Mouse (Mus musculus): ENCODE measurements around the gene Gm20388. TPM values are rescaled to one million over a fixed set of nuclear protein-coding genes. Genes with fewer than 3 reads are reported as not detected.
A peak's percentile ranks its signal among the peaks of the same experiment; 100 is the strongest.
"Not testable (repeated sequence)": the region's sequence is repeated elsewhere in the genome, so short reads cannot be mapped to it uniquely, and the experiment has no call there.

The Gm20388 gene
- polyA plus RNA-seq, 2 experiments = 8.5 TPM; not detected in 1

DNA sequence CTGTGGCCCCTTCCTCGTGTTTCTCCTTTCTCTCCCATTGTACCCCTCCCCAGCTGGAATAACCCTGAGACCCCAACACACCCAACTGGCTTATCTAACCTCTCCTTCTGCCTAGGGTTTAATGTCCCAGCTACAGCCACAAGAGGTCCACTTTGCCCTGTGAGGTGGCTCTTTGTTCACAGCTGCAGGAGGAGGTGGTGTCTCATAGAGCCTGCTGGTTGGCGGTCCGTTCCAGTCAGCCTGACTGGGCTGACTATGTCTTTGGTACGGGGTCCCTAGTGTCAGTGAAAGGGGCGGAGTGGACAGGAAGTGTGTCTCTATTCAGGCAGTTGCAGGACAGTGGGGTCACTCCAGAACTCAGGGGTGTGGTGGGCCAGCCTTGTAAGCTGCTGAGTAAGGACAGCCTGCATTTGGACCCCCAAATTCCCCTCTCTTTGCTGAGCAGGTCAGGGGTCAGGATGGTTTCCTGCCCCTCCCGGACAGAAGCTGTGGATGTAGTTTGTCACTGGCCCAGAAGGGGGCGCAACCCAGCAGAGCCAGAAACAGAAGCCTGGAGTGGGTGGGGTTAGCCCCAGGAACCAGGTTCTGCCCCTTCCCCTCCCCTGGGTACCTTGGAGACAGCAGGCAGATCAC is 453.6 kb downstream of the Gm20388 start:
- no peaks in the 10 kb centered on the region for H3K27me3 ChIP-seq (ENCODE audit: control insufficient read depth, insufficient read depth, low read length)
- H3K4me3 ChIP-seq (ENCODE audit: insufficient read depth in 1 of 2, low read depth in 2 of 2, low read length in 2 of 2) = no peak overlapping the region
- ATAC-seq (ENCODE audit: insufficient read depth) = no peak
- 11% methylated on average over 7 of the region's 7 CpGs for WGBS (ENCODE audit: insufficient replicate concordance)
- TF ChIP-seq EP300 (IDR thresholded peaks at IDR 0.05; ENCODE audit: low read depth) (no peak), CTCF (IDR thresholded peaks at IDR 0.05; ENCODE audit: low read depth) (peak; percentile 88)
- peak overlapping the region; percentile 38 for H3K27ac ChIP-seq
- no peak for DNase-seq (ENCODE audit: low read depth in 3 of 3, low spot score in 3 of 3)
- no peak overlapping the region for H3K9ac ChIP-seq (replicated peaks)
- H3K36me3 ChIP-seq (replicated peaks; ENCODE audit: control insufficient read depth, insufficient read depth, low read depth) = no peaks in the 10 kb centered on the region
- no peaks in the 10 kb centered on the region for H3K9me3 ChIP-seq (ENCODE audit: control insufficient read depth, low read length)
- peaks cover 23 to 26% of the 10 kb centered on the region in 2 experiments for H3K4me1 ChIP-seq (replicated peaks; ENCODE audit: control insufficient read depth in 2 of 2, insufficient read depth in 2 of 2, low read length in 1 of 2)
- no peak overlapping the region for H3K4me2 ChIP-seq (ENCODE audit: low read depth)

DNA sequence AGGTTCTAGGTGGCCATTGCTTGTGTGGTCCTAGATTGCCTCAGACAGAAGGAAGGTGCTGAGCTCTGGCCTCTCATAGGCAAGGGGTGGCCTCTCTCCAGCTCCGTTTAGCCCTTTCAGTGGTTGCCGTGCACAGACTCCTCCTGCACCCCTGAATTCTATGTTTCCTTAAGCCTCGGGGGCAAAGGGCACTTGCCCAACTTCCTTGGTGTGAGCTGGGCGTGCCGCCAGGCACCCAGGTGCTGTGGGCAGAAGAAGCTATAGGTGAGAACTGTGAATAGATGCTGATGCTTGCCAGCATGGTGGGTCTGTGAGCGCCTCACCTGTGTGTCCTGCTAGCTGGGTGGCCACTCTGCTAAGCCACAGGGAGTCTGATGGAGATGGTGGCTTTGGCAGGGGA is 456.2 kb downstream of the Gm20388 start:
- no peak overlapping the region for H3K9ac ChIP-seq (replicated peaks)
- WGBS (ENCODE audit: insufficient replicate concordance) = 76% methylated on average over 6 of the region's 6 CpGs

DNA sequence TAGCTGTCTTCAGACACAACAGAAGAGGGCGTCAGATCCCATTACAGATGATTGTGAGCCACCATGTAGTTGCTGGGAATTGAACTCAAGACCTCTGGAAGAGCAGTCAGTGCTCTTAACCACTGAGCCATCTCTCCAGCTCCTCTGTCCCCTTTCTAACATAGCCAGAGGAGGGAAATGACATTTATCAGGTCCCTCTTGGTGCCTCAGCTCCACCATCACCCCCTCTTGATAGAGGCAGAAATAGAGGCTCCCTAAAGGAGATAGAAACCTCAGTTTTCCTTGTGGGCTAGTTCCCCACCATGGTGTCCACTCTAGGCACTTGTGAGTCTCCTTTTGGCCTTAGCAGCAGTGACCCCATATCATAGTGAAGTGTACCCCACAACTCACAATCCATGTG is 457.6 kb downstream of the Gm20388 start:
- 54% methylated on average over 1 of the region's 1 CpGs for WGBS (ENCODE audit: insufficient replicate concordance)
- not testable (repeated sequence) for H3K27me3 ChIP-seq (ENCODE audit: control insufficient read depth, insufficient read depth, low read length); DNase-seq (ENCODE audit: low read depth in 3 of 3, low spot score in 3 of 3); ATAC-seq (ENCODE audit: insufficient read depth); H3K9me3 ChIP-seq (ENCODE audit: control insufficient read depth, low read length); H3K36me3 ChIP-seq (replicated peaks; ENCODE audit: control insufficient read depth, insufficient read depth, low read depth); H3K4me3 ChIP-seq (ENCODE audit: insufficient read depth in 1 of 2, low read depth in 2 of 2, low read length in 2 of 2)
- H3K4me2 ChIP-seq (ENCODE audit: low read depth) = peak overlapping the region; percentile 94
- peak overlapping the region; percentile 97 for H3K27ac ChIP-seq
- H3K9ac ChIP-seq (replicated peaks) = peak overlapping the region; percentile 72
- H3K4me1 ChIP-seq (replicated peaks; ENCODE audit: control insufficient read depth in 2 of 2, insufficient read depth in 2 of 2, low read length in 1 of 2) = peaks cover 60 to 64% of the 10 kb centered on the region in 2 experiments

More for the DNA sequence above, 456.2 kb downstream of the Gm20388 start:
- Histone ChIP-seq H3K27ac (peak overlapping the region; percentile 97), H3K36me3 (replicated peaks; ENCODE audit: control insufficient read depth, insufficient read depth, low read depth) (no peaks in the 10 kb centered on the region), H3K9me3 (ENCODE audit: control insufficient read depth, low read length) (no peaks in the 10 kb centered on the region), H3K4me3 (ENCODE audit: insufficient read depth in 1 of 2, low read depth in 2 of 2, low read length in 2 of 2) (no peak overlapping the region), H3K4me1 (replicated peaks; ENCODE audit: control insufficient read depth in 2 of 2, insufficient read depth in 2 of 2, low read length in 1 of 2) (peaks cover 47 to 51% of the 10 kb centered on the region in 2 experiments), H3K27me3 (ENCODE audit: control insufficient read depth, insufficient read depth, low read length) (no peaks in the 10 kb centered on the region), H3K4me2 (ENCODE audit: low read depth) (no peak overlapping the region)
- TF ChIP-seq CTCF (IDR thresholded peaks at IDR 0.05; ENCODE audit: low read depth) (no peak), EP300 (IDR thresholded peaks at IDR 0.05; ENCODE audit: low read depth) (no peak)
- no peak for ATAC-seq (ENCODE audit: insufficient read depth)
- no peak for DNase-seq (ENCODE audit: low read depth in 3 of 3, low spot score in 3 of 3)

DNA sequence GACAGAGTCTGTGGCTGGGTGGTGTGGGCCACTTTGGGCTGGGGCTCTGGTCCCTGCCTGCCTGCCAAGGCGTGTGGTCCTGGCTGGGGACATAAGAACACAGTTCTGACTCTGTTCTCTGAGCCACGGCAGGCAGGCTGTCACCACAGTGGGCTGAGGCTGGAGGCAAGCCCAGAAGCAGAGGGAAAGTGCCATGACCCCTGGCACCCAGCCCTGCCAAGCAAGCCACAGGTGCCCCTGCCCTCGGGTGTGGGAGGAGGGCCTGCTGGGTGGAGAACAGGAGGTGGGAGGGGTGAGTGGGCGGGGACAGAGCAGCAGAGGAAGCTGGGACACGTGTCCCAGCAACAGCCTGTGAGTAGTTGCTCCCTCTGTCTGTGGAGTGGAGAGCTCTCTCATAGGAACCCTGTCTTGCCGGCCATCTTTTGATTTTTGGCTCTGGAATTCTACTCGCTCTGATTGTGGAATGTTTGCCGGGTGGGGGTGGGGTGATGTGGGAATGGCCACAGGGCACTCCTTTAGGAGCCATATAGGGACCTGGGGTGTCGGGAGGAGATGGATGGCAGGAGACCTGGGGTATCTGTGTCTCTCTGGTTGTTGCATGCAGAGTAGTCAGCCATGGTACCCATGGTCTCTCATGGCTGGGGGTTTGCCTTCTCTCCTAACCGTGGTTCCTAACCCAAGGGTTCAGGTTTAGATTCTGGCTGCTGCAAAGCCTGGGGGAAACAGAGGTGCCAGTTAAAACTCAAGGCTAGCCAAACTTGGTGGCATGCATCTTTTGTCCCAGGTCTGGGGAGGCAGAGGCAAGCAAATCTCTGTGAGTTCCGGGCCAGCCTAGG is 458.4 kb downstream of the Gm20388 start:
- H3K27ac ChIP-seq = peak overlapping the region; percentile 97
- WGBS (ENCODE audit: insufficient replicate concordance) = 10% methylated on average over 11 of the region's 11 CpGs
- peak; percentile 63 for ATAC-seq (ENCODE audit: insufficient read depth)
- H3K36me3 ChIP-seq (replicated peaks; ENCODE audit: control insufficient read depth, insufficient read depth, low read depth) = no peaks in the 10 kb centered on the region
- peak; percentile 86 to 88 (median 86) for DNase-seq (ENCODE audit: low read depth in 3 of 3, low spot score in 3 of 3)
- no peaks in the 10 kb centered on the region for H3K9me3 ChIP-seq (ENCODE audit: control insufficient read depth, low read length)
- peak overlapping the region; percentile 94 for H3K4me2 ChIP-seq (ENCODE audit: low read depth)
- H3K4me3 ChIP-seq (ENCODE audit: insufficient read depth in 1 of 2, low read depth in 2 of 2, low read length in 2 of 2) = peak overlapping the region; percentile 55 to 62
- peak overlapping the region; percentile 86 for H3K9ac ChIP-seq (replicated peaks)
- H3K4me1 ChIP-seq (replicated peaks; ENCODE audit: control insufficient read depth in 2 of 2, insufficient read depth in 2 of 2, low read length in 1 of 2) = peaks cover 64 to 68% of the 10 kb centered on the region in 2 experiments
- TF ChIP-seq EP300 (IDR thresholded peaks at IDR 0.05; ENCODE audit: low read depth) (0 out of 2 replicates have a peak, but pooled peaks have one; percentile 33), CTCF (IDR thresholded peaks at IDR 0.05; ENCODE audit: low read depth) (peak; percentile 76)
- H3K27me3 ChIP-seq (ENCODE audit: control insufficient read depth, insufficient read depth, low read length) = no peaks in the 10 kb centered on the region

DNA sequence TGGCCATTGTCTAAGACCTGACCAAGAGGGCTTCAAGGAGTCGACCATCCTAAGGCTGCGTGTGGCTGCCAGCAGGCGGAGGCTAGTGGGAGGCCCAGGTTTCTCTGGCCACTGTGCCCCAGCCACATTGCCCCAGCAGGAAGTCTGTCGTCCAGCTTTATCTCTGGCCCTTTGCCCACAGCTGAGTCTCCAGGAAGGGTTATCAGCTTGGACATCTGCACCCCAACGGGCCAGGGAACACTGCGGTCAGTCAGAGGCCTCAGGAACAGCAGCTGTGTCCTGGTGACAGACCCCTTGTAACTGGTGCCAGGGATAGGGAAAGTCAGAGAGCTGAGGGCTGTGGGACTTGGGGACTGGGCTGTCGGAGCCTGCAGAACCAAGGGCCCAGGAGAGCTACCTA is 459.3 kb downstream of the Gm20388 start:
- ATAC-seq (ENCODE audit: insufficient read depth) = peak; percentile 2
- peak; percentile 87 for TF ChIP-seq EP300 (IDR thresholded peaks at IDR 0.05; ENCODE audit: low read depth)
- TF ChIP-seq CTCF (IDR thresholded peaks at IDR 0.05; ENCODE audit: low read depth) = peak; percentile 47
- no peaks in the 10 kb centered on the region for H3K36me3 ChIP-seq (replicated peaks; ENCODE audit: control insufficient read depth, insufficient read depth, low read depth)
- peak overlapping the region; percentile 55 to 62 for H3K4me3 ChIP-seq (ENCODE audit: insufficient read depth in 1 of 2, low read depth in 2 of 2, low read length in 2 of 2)
- H3K4me2 ChIP-seq (ENCODE audit: low read depth) = peak overlapping the region; percentile 94
- H3K27me3 ChIP-seq (ENCODE audit: control insufficient read depth, insufficient read depth, low read length) = no peaks in the 10 kb centered on the region
- H3K9me3 ChIP-seq (ENCODE audit: control insufficient read depth, low read length) = no peaks in the 10 kb centered on the region
- H3K27ac ChIP-seq = peak overlapping the region; percentile 97
- WGBS (ENCODE audit: insufficient replicate concordance) = 5% methylated on average over 7 of the region's 7 CpGs
- peak overlapping the region; percentile 86 for H3K9ac ChIP-seq (replicated peaks)
- DNase-seq (ENCODE audit: low read depth in 3 of 3, low spot score in 3 of 3) = peak; percentile 66 to 74 (median 72)
- H3K4me1 ChIP-seq (replicated peaks; ENCODE audit: control insufficient read depth in 2 of 2, insufficient read depth in 2 of 2, low read length in 1 of 2) = peaks cover 70% of the 10 kb centered on the region in 2 experiments

Data from liver, embryonic 14.5 days (tissue).